Comparison of ENCODE assay signal across 8 mouse cellular contexts in genomic region chr17:26676252-26676615, GRCm38 (mm10). TPM values are rescaled to one million over a fixed set of nuclear protein-coding genes. Genes with fewer than 3 reads are reported as not detected.
DNase-seq lines count a peak whose midpoint lies in the region; ATAC-seq lines count a peak whose summit lies in the region.

No protein-coding gene starts in this region.

- ATAC-seq in frontal cortex, adult (ENCODE audit: low TSS enrichment), result peak; percentile 89
- ATAC-seq in hindbrain, embryonic 11.5 days (ENCODE audit: low FRiP score), result peak; percentile 95

- no peaks in the 10 kb centered on the region for H3K36me3 ChIP-seq in hindbrain, embryonic 11.5 days (ENCODE audit: control insufficient read depth, insufficient read depth, low read length)

- H3K9ac ChIP-seq in hindbrain, embryonic 11.5 days (ENCODE audit: low read depth, low read length), result peak overlapping the region; percentile 66

- H3K27ac ChIP-seq in hindbrain, embryonic 11.5 days (ENCODE audit: low read depth, low read length), result peak overlapping the region; percentile 70; the same call in 1 of the 2 replicates

- H3K9me3 ChIP-seq in hindbrain, embryonic 11.5 days (ENCODE audit: control insufficient read depth, low read length), result no peaks in the 10 kb centered on the region

- DNase-seq in MEL-GATA-1-ER (ENCODE audit: extremely low read depth, low read depth), result peak; percentile 59
- peak; percentile 91 for DNase-seq in cerebellum, adult 8-10 months
- peak; percentile 93 for DNase-seq in hindbrain, embryonic 11.5 days (ENCODE audit: low spot score)
- peak; percentile 82 to 88 for DNase-seq in layer of hippocampus, postnatal 10 days (ENCODE audit: low spot score in 2 of 2)
- peak; percentile 94 for DNase-seq in lung, postnatal 10 days
- peak; percentile 87 for DNase-seq in ovary, postnatal 36 days (ENCODE audit: low spot score)
- peak; percentile 93 for DNase-seq in thymus, postnatal 25 days

- peak overlapping the region; percentile 62 for H3K4me2 ChIP-seq in hindbrain, embryonic 11.5 days (replicated peaks; ENCODE audit: low read depth, low read length)

- no peaks in the 10 kb centered on the region for H3K4me1 ChIP-seq in hindbrain, embryonic 11.5 days (replicated peaks; ENCODE audit: control insufficient read depth, insufficient read depth, low read length)

- 1% methylated on average over 30 of the region's 30 CpGs for WGBS in hindbrain, embryonic 11.5 days

- H3K27me3 ChIP-seq in hindbrain, embryonic 11.5 days (ENCODE audit: control insufficient read depth, insufficient read depth, low read length), result no peaks in the 10 kb centered on the region

- H3K4me3 ChIP-seq in hindbrain, embryonic 11.5 days (ENCODE audit: low read depth, low read length), result peak overlapping the region; percentile 70

RNA-seq across cellular contexts. Expression of gene Atp6v0e, which starts 13.2 kb away (rescaled TPM):
- polyA plus RNA-seq in hindbrain, embryonic 11.5 days (2014; fragmentation: Nextera tagmentation; extraction: Ambion mirVana), result 123 and 126 TPM in 2 replicates
- total RNA-seq in layer of hippocampus, postnatal 10 days (2021), result 10 to 100 TPM; 35.5 to 38.6 TPM

RNA-seq across cellular contexts. Expression of gene Crebrf, which starts 39.2 kb away (rescaled TPM):
- polyA plus RNA-seq in hindbrain, embryonic 11.5 days (2014; fragmentation: Nextera tagmentation; extraction: Ambion mirVana), result 4.1 and 10.2 TPM in 2 replicates
- total RNA-seq in layer of hippocampus, postnatal 10 days (2021), result 10 to 100 TPM; 26.4 to 26.7 TPM

Comparison
In these comparisons a context has a peak if more than half of its experiments do, and no peak if none do; other contexts are left out.
1. Peak in every context shown above with its lines: DNase-seq, ATAC-seq, H3K4me3 ChIP-seq and H3K27ac ChIP-seq.